Mouse (Mus musculus): ENCODE data around the gene Zmynd12. TPM values are rescaled to one million over a fixed set of nuclear protein-coding genes. Genes with fewer than 3 reads are reported as not detected.

Zmynd12 gene
- 0.27 and 0.57 TPM in 2 replicates for polyA plus RNA-seq (2015; fragmentation: Nextera tagmentation; extraction: Ambion mirVana)

DNA sequence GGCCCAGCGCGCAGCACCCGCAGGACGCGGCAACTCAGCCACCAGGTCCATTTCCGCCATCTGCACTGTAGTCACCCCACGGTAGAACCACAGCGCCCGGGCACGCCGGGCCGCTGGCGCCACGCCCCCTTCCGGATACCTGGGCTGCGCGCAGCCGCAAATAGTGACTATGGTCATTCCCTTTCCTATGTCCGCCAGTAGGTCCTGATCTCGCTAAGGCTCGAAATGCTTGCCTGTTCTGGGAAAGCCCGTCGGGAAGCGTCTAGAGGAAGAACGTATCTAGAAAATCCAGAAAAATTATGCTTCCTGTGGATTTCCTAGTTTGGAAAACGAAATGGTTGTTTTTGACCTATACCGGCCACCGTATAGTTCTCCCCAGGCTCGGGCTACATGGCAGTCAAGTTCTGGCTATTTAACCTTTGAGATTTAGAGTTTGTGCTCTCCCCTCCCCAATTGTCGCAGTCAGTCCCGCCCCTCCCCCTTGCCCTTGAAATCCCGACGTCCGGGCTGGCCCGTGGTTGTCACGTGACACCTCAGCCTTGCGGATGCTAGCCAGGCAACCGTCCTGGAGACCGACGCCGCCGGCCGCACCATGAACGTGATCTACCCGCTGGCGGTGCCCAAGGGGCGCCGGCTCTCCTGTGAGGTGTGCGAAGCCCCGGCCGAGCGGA is at the start of gene Zmynd12, which contains the start of gene Ppcs:
Gene Zmynd12 (plus strand): TSS at position 521 of the 671 bp plus-strand sequence.
Gene Ppcs (minus strand): TSS at position 127 of the 671 bp plus-strand sequence.
- H3K9me3 ChIP-seq: no peaks in the 10 kb centered on the region
- no peaks in the 10 kb centered on the region for H3K27me3 ChIP-seq
- ATAC-seq (replicated peaks): peak; percentile 94
- H3K27ac ChIP-seq (replicated peaks): peak within 1 kb of the TSS; percentile 86
- under 1% methylated on average over 52 of the region's 52 CpGs for WGBS
- H3K4me1 ChIP-seq: peaks cover 20% of the 10 kb centered on the region
- H3K9ac ChIP-seq (replicated peaks): peak within 1 kb of the TSS; percentile 78
- H3K4me3 ChIP-seq: peak within 1 kb of the TSS; percentile 77
- H3K4me2 ChIP-seq (replicated peaks): peak within 1 kb of the TSS; percentile 97
- no peaks in the 10 kb centered on the region for H3K36me3 ChIP-seq

DNA sequence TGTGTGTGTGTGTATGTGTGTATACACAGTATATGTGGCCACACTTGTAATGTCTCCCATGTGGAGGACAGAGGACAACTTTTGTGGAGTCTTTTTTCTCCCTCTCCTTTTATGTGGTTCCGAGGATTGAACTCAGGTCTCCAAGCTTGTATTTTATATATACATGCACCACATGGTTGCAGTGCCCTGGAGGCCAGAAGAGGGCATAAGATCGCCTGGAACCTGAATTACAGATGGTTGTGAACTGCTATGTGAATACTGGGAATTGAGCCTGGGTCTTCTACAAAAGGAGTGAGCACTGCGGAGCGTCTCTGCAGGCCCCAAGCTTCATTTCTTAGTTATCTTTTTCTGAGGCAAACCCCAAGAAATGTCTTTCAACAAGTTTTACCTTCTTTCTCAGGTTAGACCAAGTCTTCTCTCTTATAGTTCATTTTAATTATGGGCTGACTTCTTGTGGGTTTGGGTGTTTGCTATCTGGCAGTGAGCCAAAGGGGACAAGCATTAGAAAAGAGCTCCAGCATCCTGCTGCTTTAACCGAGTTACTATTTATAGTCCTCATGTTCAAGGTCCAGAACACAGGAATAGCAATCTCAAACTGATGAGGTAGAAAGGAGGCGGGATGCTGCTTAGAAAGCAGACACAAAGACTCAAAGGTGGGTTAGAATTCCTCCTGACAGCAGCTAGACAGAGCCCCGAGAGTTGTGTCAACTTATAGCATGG is 41.0 kb upstream of the Zmynd12 start:
- Histone ChIP-seq H3K4me1 (no peaks in the 10 kb centered on the region), H3K9ac (replicated peaks) (no peak overlapping the region), H3K4me2 (replicated peaks) (no peak overlapping the region), H3K36me3 (no peaks in the 10 kb centered on the region), H3K9me3 (no peaks in the 10 kb centered on the region), H3K27ac (replicated peaks) (no peak overlapping the region), H3K4me3 (no peak overlapping the region), H3K27me3 (no peaks in the 10 kb centered on the region)
- 72% methylated on average over 7 of the region's 7 CpGs for WGBS
- no peak for ATAC-seq (replicated peaks)

DNA sequence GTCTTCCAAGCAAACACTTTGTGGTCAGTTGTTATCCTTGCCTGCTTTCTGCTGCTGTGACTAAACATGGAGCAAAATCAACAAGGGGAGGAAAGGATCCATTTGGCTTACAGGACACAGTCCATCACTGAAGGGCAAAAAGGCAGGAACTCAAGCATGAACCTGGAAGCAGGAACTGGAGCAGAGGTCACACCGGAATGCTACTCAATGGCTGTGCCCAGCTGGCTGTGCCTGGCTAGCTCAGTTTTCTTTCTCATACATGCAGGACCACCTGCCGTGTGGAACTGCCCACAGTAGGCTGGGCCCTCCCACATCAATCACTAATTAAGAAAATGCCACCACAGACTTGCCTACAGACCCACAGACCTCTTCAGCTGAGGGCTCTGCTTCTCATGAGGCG is 33.4 kb upstream of the Zmynd12 start:
- H3K4me2 ChIP-seq (replicated peaks): no peak overlapping the region
- no peaks in the 10 kb centered on the region for H3K9me3 ChIP-seq
- no peak overlapping the region for H3K9ac ChIP-seq (replicated peaks)
- WGBS: 44% methylated on average over 3 of the region's 3 CpGs
- no peak for ATAC-seq (replicated peaks)
- H3K4me1 ChIP-seq: no peaks in the 10 kb centered on the region
- no peaks in the 10 kb centered on the region for H3K36me3 ChIP-seq
- no peak overlapping the region for H3K27ac ChIP-seq (replicated peaks)
- no peak overlapping the region for H3K4me3 ChIP-seq
- H3K27me3 ChIP-seq: no peaks in the 10 kb centered on the region

DNA sequence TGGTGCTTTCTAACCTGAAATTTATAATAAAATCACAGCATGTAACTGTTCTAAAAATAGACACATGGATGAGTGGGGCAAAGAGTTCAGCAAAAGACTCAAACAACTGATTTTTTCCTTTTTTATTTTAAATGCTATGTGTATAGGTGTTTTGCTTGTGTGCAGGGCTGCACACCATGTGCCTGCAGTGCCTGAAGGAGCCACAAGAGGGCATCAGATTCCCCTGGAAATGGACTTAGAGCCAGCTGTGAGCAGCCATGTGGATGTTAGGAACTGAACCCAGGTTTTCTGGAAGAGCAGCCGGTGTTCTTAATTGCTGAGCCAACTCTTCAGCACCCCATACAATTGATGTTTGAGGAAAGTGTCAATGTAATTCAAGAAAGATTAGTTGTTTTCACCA is 32.2 kb upstream of the Zmynd12 start:
- H3K4me2 ChIP-seq (replicated peaks): no peak overlapping the region
- no peak overlapping the region for H3K27ac ChIP-seq (replicated peaks)
- no peaks in the 10 kb centered on the region for H3K36me3 ChIP-seq
- 88% methylated on average over 1 of the region's 1 CpGs for WGBS
- no peaks in the 10 kb centered on the region for H3K27me3 ChIP-seq
- no peak for ATAC-seq (replicated peaks)
- H3K9ac ChIP-seq (replicated peaks): no peak overlapping the region
- H3K4me1 ChIP-seq: no peaks in the 10 kb centered on the region
- no peaks in the 10 kb centered on the region for H3K9me3 ChIP-seq
- no peak overlapping the region for H3K4me3 ChIP-seq

DNA sequence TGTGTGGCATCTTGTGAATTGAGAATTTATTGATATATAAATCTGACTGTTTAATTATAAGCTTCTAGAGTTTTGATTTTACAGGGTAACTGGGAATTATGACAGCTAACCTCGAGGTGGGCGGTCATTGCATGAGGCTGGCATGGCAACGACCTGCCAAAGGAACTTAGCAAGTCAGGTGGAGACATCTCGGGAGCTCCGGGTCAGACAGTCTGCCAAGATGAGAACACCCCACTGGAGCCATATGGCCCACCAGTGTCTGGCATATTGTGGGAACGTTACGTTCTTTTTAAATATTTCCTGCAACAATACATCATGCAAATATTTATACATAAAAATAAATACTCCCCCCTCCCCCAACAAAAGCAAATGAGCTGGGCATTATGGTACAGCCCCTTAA is 23.9 kb upstream of the Zmynd12 start:
- Histone ChIP-seq H3K27me3 (no peaks in the 10 kb centered on the region), H3K4me1 (no peaks in the 10 kb centered on the region), H3K9me3 (peaks cover 8% of the 10 kb centered on the region; the same call in 1 of the 2 replicates), H3K9ac (replicated peaks) (no peak overlapping the region), H3K36me3 (peaks cover 17% of the 10 kb centered on the region; the same call in 1 of the 2 replicates), H3K27ac (replicated peaks) (no peak overlapping the region), H3K4me3 (no peak overlapping the region), H3K4me2 (replicated peaks) (no peak overlapping the region)
- 78% methylated on average over 7 of the region's 7 CpGs for WGBS
- ATAC-seq (replicated peaks): no peak

DNA sequence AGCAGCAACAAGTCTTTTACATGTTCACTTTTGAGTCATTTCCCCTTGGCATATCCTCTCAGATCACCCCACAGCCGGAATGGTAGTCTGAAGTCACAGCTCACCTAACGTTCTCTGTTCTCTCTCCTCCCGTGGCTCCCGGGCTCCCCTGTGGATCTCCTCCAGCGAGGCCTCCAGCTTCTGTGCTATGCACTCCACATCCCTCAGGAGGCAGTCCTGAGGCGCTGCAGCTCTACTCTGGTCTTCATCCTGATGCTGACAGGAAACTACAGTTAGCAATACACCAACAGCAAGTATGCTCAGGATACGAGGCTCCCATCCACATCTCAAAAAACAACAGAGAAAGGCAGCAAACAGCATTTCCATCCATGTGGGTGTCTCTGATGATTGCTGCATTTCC is 21.7 kb upstream of the Zmynd12 start:
- Histone ChIP-seq H3K9me3 (peaks cover 8% of the 10 kb centered on the region; the same call in 1 of the 2 replicates), H3K4me3 (no peak overlapping the region), H3K27me3 (no peaks in the 10 kb centered on the region), H3K4me2 (replicated peaks) (no peak overlapping the region), H3K27ac (replicated peaks) (no peak overlapping the region), H3K9ac (replicated peaks) (no peak overlapping the region), H3K36me3 (peaks cover 20% of the 10 kb centered on the region; the same call in 1 of the 2 replicates), H3K4me1 (no peaks in the 10 kb centered on the region)
- 66% methylated on average over 7 of the region's 7 CpGs for WGBS
- ATAC-seq (replicated peaks): no peak

DNA sequence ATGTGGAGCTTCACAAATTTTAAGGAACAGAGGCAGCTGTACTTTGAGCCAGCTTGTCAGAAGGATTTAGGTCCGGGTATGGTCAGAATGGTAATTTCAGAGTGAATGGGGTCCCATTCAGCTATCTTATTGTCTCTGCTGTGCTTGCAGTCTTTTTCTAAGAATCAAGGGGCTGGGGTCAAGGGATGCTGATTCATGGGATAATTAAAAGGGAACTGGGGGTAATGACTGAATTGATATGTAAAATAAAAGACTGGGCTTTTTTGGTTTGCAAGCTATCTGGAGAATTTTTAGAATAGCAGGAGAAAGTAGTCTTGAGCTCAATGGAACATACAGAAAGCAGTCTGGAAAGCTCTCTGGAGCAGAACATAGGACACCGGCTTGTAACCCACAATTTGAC is 19.2 kb upstream of the Zmynd12 start:
- H3K4me2 ChIP-seq (replicated peaks): no peak overlapping the region
- no peaks in the 10 kb centered on the region for H3K4me1 ChIP-seq
- 56% methylated on average over 2 of the region's 2 CpGs for WGBS
- peaks cover 8% of the 10 kb centered on the region; the same call in 1 of the 2 replicates for H3K9me3 ChIP-seq
- no peak overlapping the region for H3K9ac ChIP-seq (replicated peaks)
- H3K36me3 ChIP-seq: peaks cover 20% of the 10 kb centered on the region; the same call in 1 of the 2 replicates
- H3K27ac ChIP-seq (replicated peaks): no peak overlapping the region
- no peak overlapping the region for H3K4me3 ChIP-seq
- H3K27me3 ChIP-seq: no peaks in the 10 kb centered on the region
- ATAC-seq (replicated peaks): no peak

DNA sequence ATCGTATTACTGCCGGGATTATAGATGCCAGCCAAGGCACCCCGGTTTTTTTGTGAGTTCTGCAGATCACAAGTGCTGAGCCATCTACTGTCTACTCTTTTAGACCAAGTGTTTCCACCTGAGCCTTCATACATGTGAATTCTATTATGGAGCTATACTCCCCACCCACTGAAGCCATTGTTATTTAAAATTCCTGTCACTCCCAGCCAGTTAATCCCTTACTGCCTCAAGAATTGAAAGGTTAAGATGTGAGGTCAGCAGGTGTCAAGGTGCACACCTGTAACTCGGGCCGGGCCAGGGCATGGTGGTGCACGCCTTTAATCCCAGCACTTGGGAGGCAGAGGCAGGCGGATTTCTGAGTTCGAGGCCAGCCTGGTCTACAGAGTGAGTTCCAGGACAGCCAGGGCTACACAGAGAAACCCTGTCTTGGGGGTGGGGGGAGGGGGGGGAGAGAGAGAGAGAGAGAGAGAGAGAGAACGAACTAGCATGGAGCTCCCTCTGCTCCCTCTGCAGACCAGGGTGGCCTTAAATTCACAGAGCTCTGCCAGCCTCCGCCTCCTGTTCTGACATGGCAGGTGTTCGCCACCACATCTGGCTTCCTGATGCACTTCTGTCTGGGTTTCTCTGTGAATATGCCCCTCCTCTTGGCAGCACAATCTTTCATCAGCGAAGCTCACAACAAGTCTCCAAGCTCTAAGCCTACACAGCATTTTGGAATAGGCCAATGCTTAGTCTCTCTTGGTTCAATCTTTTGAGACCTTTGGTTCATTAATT is 10.6 kb upstream of the Zmynd12 start:
- Histone ChIP-seq H3K9ac (replicated peaks) (no peak overlapping the region), H3K27ac (replicated peaks) (no peak overlapping the region), H3K4me2 (replicated peaks) (no peak overlapping the region), H3K27me3 (no peaks in the 10 kb centered on the region), H3K4me1 (peaks cover 19% of the 10 kb centered on the region), H3K9me3 (no peaks in the 10 kb centered on the region), H3K36me3 (no peaks in the 10 kb centered on the region), H3K4me3 (no peak overlapping the region)
- no peak for ATAC-seq (replicated peaks)
- 86% methylated on average over 12 of the region's 12 CpGs for WGBS

DNA sequence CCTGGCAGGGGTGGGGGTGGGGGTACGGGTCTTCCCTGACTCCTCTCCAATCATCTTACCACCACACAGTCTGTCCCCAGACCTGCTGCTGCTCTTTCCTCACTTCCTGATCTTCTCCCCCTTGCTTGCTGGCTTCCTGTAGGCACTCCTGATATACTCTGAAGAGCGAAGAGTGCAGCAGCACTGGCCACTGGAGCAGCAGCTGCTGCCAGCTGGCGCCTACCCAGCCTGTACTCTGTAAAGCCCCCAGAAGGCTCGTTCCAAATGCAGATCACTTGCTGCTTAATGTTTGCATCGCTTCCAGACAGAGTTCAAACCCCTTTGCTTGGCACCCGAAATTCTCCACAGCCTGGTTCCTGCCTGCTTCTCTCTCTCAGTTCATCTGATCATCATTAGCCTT is 9.8 kb upstream of the Zmynd12 start:
- Histone ChIP-seq H3K36me3 (no peaks in the 10 kb centered on the region), H3K27ac (replicated peaks) (peak overlapping the region; percentile 43; the same call in 1 of the 2 replicates), H3K4me1 (peaks cover 19% of the 10 kb centered on the region), H3K27me3 (no peaks in the 10 kb centered on the region), H3K4me3 (no peak overlapping the region), H3K4me2 (replicated peaks) (peak overlapping the region; percentile 5; the same call in 1 of the 2 replicates), H3K9ac (replicated peaks) (no peak overlapping the region), H3K9me3 (no peaks in the 10 kb centered on the region)
- ATAC-seq (replicated peaks): 0 out of 2 replicates have a peak, but pooled peaks have one; percentile 23
- 42% methylated on average over 6 of the region's 6 CpGs for whole genome bisulfite sequencing

DNA sequence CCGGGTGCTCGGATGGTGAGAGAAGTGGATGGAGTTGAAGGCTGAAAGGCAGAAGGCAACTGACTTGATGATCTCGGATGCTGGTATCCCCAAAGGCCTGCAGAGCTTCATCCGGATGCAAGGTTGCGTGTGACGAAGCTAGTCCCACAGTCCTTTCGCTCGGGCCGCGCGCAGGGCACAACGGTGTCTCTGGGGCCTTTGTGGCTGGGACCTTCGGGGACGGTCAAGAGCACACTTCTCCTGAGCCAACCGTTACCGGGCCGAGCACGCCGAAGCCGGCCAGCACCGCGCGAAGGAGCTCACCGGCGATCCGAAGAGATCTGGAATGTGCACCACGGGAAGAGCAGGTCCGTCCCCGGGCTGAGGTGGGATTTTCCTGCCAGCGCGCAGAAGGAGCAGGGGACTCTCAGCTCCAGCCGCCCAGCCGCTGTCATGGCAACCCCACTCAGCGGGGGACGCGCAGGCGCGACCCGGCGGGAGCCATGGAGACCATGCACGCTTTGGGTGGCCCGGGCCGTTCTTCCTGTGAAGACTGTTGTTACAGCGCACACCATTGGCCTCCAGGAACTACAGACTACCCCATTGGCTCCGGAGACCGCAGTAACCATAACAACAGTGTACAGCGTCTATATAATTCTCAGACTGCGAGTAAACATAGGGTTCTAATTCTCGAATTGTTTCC is 7.4 kb upstream of the Zmynd12 start, which contains the start of gene Ccdc30:
Gene Ccdc30 (minus strand): TSS at position 450 of the 682 bp plus-strand sequence.
- ATAC-seq (replicated peaks): peak; percentile 100
- Histone ChIP-seq H3K4me2 (replicated peaks) (peak within 1 kb of the TSS; percentile 91), H3K4me3 (peak within 1 kb of the TSS; percentile 76), H3K27me3 (no peaks in the 10 kb centered on the region), H3K9ac (replicated peaks) (peak within 1 kb of the TSS; percentile 80), H3K4me1 (peaks cover 19% of the 10 kb centered on the region), H3K9me3 (no peaks in the 10 kb centered on the region), H3K36me3 (no peaks in the 10 kb centered on the region), H3K27ac (replicated peaks) (peak within 1 kb of the TSS; percentile 84)
- under 1% methylated on average over 49 of the region's 49 CpGs for WGBS

DNA sequence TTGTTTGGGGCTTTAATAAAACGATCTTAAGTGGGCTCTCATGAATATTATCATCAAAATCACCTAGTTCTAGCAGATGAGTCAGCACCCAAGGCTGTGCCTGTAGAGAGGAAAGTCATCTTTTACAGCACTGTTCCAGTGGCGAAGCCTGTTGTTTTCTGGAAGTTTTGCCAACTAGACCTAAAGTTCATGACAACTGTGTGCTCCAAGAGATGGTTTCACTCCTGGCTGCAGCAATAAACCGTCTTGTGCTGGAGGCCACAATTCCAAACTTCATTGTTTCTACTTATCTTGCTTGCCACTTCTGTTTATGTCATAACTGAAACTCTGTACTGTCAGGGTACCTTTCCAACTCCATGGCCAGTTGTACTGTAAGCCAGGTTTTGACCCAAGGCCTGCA is 5.3 kb upstream of the Zmynd12 start:
- Histone ChIP-seq H3K4me1 (peaks cover 29% of the 10 kb centered on the region), H3K36me3 (no peaks in the 10 kb centered on the region), H3K9ac (replicated peaks) (no peak overlapping the region), H3K27ac (replicated peaks) (no peak overlapping the region), H3K9me3 (no peaks in the 10 kb centered on the region), H3K4me2 (replicated peaks) (no peak overlapping the region), H3K4me3 (no peak overlapping the region), H3K27me3 (no peaks in the 10 kb centered on the region)
- 90% methylated on average over 3 of the region's 3 CpGs for WGBS
- ATAC-seq (replicated peaks): no peak

Data from forebrain, embryonic 15.5 days (tissue).